Mouse (Mus musculus) olfactory bulb, adult 2 months (tissue): ENCODE measurements around the gene Slc17a2.

Source experiments
- CTCF ChIP-seq: fragments of 200-500 bp; IDR thresholded peaks from 2 replicates; pipeline ENCODE4 v1.5.1; 2012; ENCODE audit warnings: low read depth, mild to moderate bottlenecking, low read length, moderate library complexity; ENCODE audit not compliant: insufficient read depth
- POLR2A ChIP-seq: fragments of 200-500 bp; IDR thresholded peaks from 2 replicates; pipeline ENCODE4 v1.6.1; 2012; ENCODE audit warnings: mild to moderate bottlenecking, low read depth, low read length, moderate library complexity; ENCODE audit not compliant: insufficient read depth

DNA sequence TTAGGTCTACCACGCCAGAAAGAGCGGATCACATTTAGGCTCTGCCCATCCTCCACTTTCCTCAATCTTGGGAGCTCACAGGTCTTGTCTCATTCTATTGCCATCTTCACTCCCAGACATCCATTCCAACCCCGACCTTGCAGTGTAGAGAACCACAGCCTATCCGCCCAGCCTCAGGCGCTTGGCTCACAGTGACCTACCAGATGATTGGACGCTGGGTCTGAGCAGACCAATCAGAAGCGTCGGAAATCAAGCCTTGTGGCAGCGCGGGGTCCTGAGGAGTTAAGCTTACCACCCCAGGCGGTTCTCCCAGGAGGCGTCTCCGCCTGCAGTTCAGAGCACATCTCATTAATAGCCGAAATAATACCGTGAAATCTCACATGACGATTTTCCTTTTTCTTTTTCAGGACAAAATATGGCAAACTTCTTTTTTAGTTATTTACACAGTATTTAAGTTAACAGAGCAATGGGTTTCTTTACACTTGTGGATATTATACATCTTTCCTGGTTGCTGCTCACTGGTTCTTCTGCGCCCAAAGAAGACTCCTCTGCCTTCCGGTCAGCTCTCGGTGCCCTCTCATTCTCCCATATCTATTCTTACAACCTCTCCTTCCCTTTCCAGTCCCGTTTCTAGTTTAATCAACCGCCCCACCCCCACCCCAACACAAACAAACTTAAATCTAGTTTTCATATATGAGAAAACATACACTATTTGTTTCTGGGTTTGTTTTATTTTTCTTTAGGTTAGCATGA, 34.1 kb upstream of the Slc17a2 start:
- TF ChIP-seq CTCF (no peak), POLR2A (no peak)
